In genomic region chr1:73932421-73933145, GRCm38 (mm10) we compare ENCODE assay signal across 8 mouse cellular contexts.
A peak's percentile ranks its signal among the peaks of the same experiment; 100 is the strongest.
DNase-seq lines count a peak whose midpoint lies in the region; ATAC-seq and TF ChIP-seq lines count a peak whose summit lies in the region.

No protein-coding gene starts in this region.

- H3K9me3 ChIP-seq in neural tube, embryonic 13.5 days = no peaks in the 10 kb centered on the region
- H3K9me3 ChIP-seq in forebrain, embryonic 13.5 days (replicated peaks) = no peaks in the 10 kb centered on the region

- no peaks in the 10 kb centered on the region for H3K27me3 ChIP-seq in neural tube, embryonic 13.5 days
- no peaks in the 10 kb centered on the region for H3K27me3 ChIP-seq in small intestine, adult 2 months (ENCODE audit: control insufficient read depth, insufficient read depth, low read length)
- H3K27me3 ChIP-seq in forebrain, embryonic 13.5 days = no peaks in the 10 kb centered on the region

- no peak for DNase-seq in neural tube, embryonic 10.5 days (ENCODE audit: extremely low spot score, low spot score)
- peak; percentile 97 for DNase-seq in heart, adult 11 months
- peak; percentile 88 for DNase-seq in kidney, adult 9 months
- DNase-seq in left cerebral cortex, postnatal 14 days (ENCODE audit: low spot score in 2 of 2) = no peak
- no peak for DNase-seq in thymus, postnatal 25 days

- no peak overlapping the region for H3K9ac ChIP-seq in neural tube, embryonic 13.5 days
- H3K9ac ChIP-seq in forebrain, embryonic 13.5 days = no peak overlapping the region

- TF ChIP-seq CTCF in small intestine, adult 2 months (IDR thresholded peaks at IDR 0.05; ENCODE audit: extremely low read depth, insufficient read length, insufficient replicate concordance, low read depth, low read length) = no peak

- 81% methylated on average over 10 of the region's 10 CpGs for WGBS in neural tube, embryonic 13.5 days
- 64% methylated on average over 10 of the region's 10 CpGs for WGBS in small intestine, adult 2 months
- 84% methylated on average over 10 of the region's 10 CpGs for WGBS in forebrain, embryonic 13.5 days

- 0 out of 2 replicates have a peak, but pooled peaks cover 6% of the 10 kb centered on the region for H3K4me1 ChIP-seq in neural tube, embryonic 13.5 days (replicated peaks)
- peaks cover 2% of the 10 kb centered on the region; the same call in 1 of the 2 replicates for H3K4me1 ChIP-seq in small intestine, adult 2 months (ENCODE audit: control insufficient read depth, insufficient read depth, insufficient read length, low read length)
- no peaks in the 10 kb centered on the region for H3K4me1 ChIP-seq in forebrain, embryonic 13.5 days

- intact Hi-C loops in left cerebral cortex, postnatal 14 days (cut with DNase I) = no loop called here

- H3K4me3 ChIP-seq in neural tube, embryonic 13.5 days = no peak overlapping the region
- no peak overlapping the region for H3K4me3 ChIP-seq in small intestine, adult 2 months (ENCODE audit: low read depth, low read length)
- H3K4me3 ChIP-seq in forebrain, embryonic 13.5 days = no peak overlapping the region

- ATAC-seq in neural tube, embryonic 13.5 days (ENCODE audit: low read depth) = no peak
- ATAC-seq in forebrain, embryonic 13.5 days = no peak

- H3K27ac ChIP-seq in neural tube, embryonic 13.5 days (replicated peaks) = peak overlapping the region; percentile 23; the same call in 1 of the 2 replicates
- H3K27ac ChIP-seq in small intestine, adult 2 months (ENCODE audit: insufficient read depth, low read depth, low read length) = peak overlapping the region; percentile 64
- H3K27ac ChIP-seq in forebrain, embryonic 13.5 days = no peak overlapping the region

- H3K36me3 ChIP-seq in neural tube, embryonic 13.5 days = 0 out of 2 replicates have a peak, but pooled peaks cover 4% of the 10 kb centered on the region
- H3K36me3 ChIP-seq in small intestine, adult 2 months (ENCODE audit: control insufficient read depth, insufficient read depth, low read length) = peaks cover 1% of the 10 kb centered on the region; the same call in 1 of the 2 replicates
- 0 out of 2 replicates have a peak, but pooled peaks cover 5% of the 10 kb centered on the region for H3K36me3 ChIP-seq in forebrain, embryonic 13.5 days (ENCODE audit: poor library complexity, severe bottlenecking)

- H3K4me2 ChIP-seq in neural tube, embryonic 13.5 days = no peak overlapping the region
- H3K4me2 ChIP-seq in forebrain, embryonic 13.5 days = no peak overlapping the region

- no peak for TF ChIP-seq POLR2A in small intestine, adult 2 months (IDR thresholded peaks at IDR 0.05; ENCODE audit: low read depth, low read length)

Comparison
In these comparisons a context has a peak if more than half of its experiments do, and no peak if none do; other contexts are left out.
1. DNase-seq: peak in heart, adult 11 months (single experiment) and kidney, adult 9 months (single experiment); none in neural tube, embryonic 10.5 days (single experiment), left cerebral cortex, postnatal 14 days (0 of 2) and thymus, postnatal 25 days (single experiment).